Mouse (Mus musculus): ENCODE measurements around the gene Knstrn.

Gene Knstrn

GRCm38 (mm10) chr2:118861454-118862339 lies 47.9 kb downstream of the Knstrn start, which contains the start of gene Ivd:
TSS of gene Ivd (plus strand) at chr2:118861954.
- peak; percentile 64 to 77 for DNase-seq (ENCODE audit: low read depth in 1 of 2, low spot score in 2 of 2)

- no peak for DNase-seq (ENCODE audit: low read depth in 1 of 2, low spot score in 2 of 2)
Measured at GRCm38 (mm10) chr2:118862340-118862675, 48.5 kb downstream of the Knstrn start.

- no peak for DNase-seq (ENCODE audit: low read depth in 1 of 2, low spot score in 2 of 2)
Measured at GRCm38 (mm10) chr2:118870601-118871000, 56.8 kb downstream of the Knstrn start.

GRCm38 (mm10) chr2:118871032-118871431 lies 57.2 kb downstream of the Knstrn start:
- DNase-seq (ENCODE audit: low read depth in 1 of 2, low spot score in 2 of 2), result no peak

- DNase-seq (ENCODE audit: low read depth in 1 of 2, low spot score in 2 of 2), result no peak
Measured at GRCm38 (mm10) chr2:118873018-118873417, 59.2 kb downstream of the Knstrn start.

GRCm38 (mm10) chr2:118873890-118874430 lies 60.2 kb downstream of the Knstrn start:
- DNase-seq (ENCODE audit: low read depth in 1 of 2, low spot score in 2 of 2), result no peak

- DNase-seq (ENCODE audit: low read depth in 1 of 2, low spot score in 2 of 2), result no peak
Measured at GRCm38 (mm10) chr2:118875316-118875715, 61.5 kb downstream of the Knstrn start.

GRCm38 (mm10) chr2:118876453-118876852 lies 62.6 kb downstream of the Knstrn start:
- DNase-seq (ENCODE audit: low read depth in 1 of 2, low spot score in 2 of 2), result no peak

GRCm38 (mm10) chr2:118881019-118881418 lies 67.2 kb downstream of the Knstrn start:
- DNase-seq (ENCODE audit: low read depth in 1 of 2, low spot score in 2 of 2), result no peak

GRCm38 (mm10) chr2:118881956-118882355 lies 68.2 kb downstream of the Knstrn start:
- DNase-seq (ENCODE audit: low read depth in 1 of 2, low spot score in 2 of 2), result no peak

GRCm38 (mm10) chr2:118882840-118883679 lies 69.3 kb downstream of the Knstrn start:
- peak; percentile 45 to 78 for DNase-seq (ENCODE audit: low read depth in 1 of 2, low spot score in 2 of 2)

- DNase-seq (ENCODE audit: low read depth in 1 of 2, low spot score in 2 of 2), result no peak
Measured at GRCm38 (mm10) chr2:118887440-118887839, 73.6 kb downstream of the Knstrn start.

- DNase-seq (ENCODE audit: low read depth in 1 of 2, low spot score in 2 of 2), result no peak
Measured at GRCm38 (mm10) chr2:118887845-118888548, 74.2 kb downstream of the Knstrn start.

GRCm38 (mm10) chr2:118891173-118891572 lies 77.4 kb downstream of the Knstrn start:
- DNase-seq (ENCODE audit: low read depth in 1 of 2, low spot score in 2 of 2), result no peak

GRCm38 (mm10) chr2:118895990-118896913 lies 82.4 kb downstream of the Knstrn start:
- peak in 1 of 2 experiments; percentile 23 for DNase-seq (ENCODE audit: low read depth in 1 of 2, low spot score in 2 of 2)

GRCm38 (mm10) chr2:118896914-118897291 lies 83.1 kb downstream of the Knstrn start:
- no peak for DNase-seq (ENCODE audit: low read depth in 1 of 2, low spot score in 2 of 2)

GRCm38 (mm10) chr2:118897392-118897791 lies 83.6 kb downstream of the Knstrn start:
- no peak for DNase-seq (ENCODE audit: low read depth in 1 of 2, low spot score in 2 of 2)

GRCm38 (mm10) chr2:118897808-118898207 lies 84.0 kb downstream of the Knstrn start:
- DNase-seq (ENCODE audit: low read depth in 1 of 2, low spot score in 2 of 2), result no peak

GRCm38 (mm10) chr2:118898771-118899170 lies 85.0 kb downstream of the Knstrn start:
- DNase-seq (ENCODE audit: low read depth in 1 of 2, low spot score in 2 of 2), result no peak

GRCm38 (mm10) chr2:118899306-118899705 lies 85.5 kb downstream of the Knstrn start:
- DNase-seq (ENCODE audit: low read depth in 1 of 2, low spot score in 2 of 2), result no peak
